Mouse (Mus musculus) embryonic facial prominence, embryonic 13.5 days (tissue): ENCODE measurements at regions not wholly inside any gene's neighbourhood (a gene's known extent, or its start where the extent isn't known, plus 50 kb on each side); places are given as distances from the start of the nearest gene placed in this dataset.

Source experiments
- ATAC-seq: fragments of 200-750 bp; cut with Nextera tagmentation; 2 replicates; pipeline ENCODE4 v1.8.0; 2017; ENCODE audit warnings: low read depth; ENCODE audit not compliant: insufficient number of reproducible peaks, insufficient read depth, low FRiP score, low TSS enrichment
- H3K27ac ChIP-seq: fragments of 300-500 bp; sonication (generic); 2 replicates; pipeline ENCODE4 v1.5.1; 2015; ENCODE audit warnings: moderate library complexity, mild to moderate bottlenecking, inconsistent platforms
- H3K27me3 ChIP-seq: fragments of 300-500 bp; sonication (generic); 2 replicates; pipeline ENCODE4 v1.6.1; 2015; ENCODE audit warnings: mild to moderate bottlenecking, inconsistent platforms
- H3K36me3 ChIP-seq: fragments of 300-500 bp; sonication (generic); 2 replicates; pipeline ENCODE4 v1.6.1; 2015; ENCODE audit warnings: mild to moderate bottlenecking, inconsistent platforms
- H3K4me1 ChIP-seq: fragments of 300-500 bp; sonication (generic); 2 replicates; pipeline ENCODE4 v1.6.1; 2015; ENCODE audit warnings: inconsistent platforms
- H3K4me2 ChIP-seq: fragments of 300-500 bp; sonication (generic); 2 replicates; pipeline ENCODE4 v1.6.1; 2015; ENCODE audit warnings: moderate library complexity, mild to moderate bottlenecking, inconsistent platforms
- H3K4me3 ChIP-seq: fragments of 300-500 bp; sonication (generic); 2 replicates; pipeline ENCODE4 v1.5.1; 2015; ENCODE audit warnings: mild to moderate bottlenecking, inconsistent platforms
- H3K9ac ChIP-seq: fragments of 300-500 bp; sonication (generic); 2 replicates; pipeline ENCODE4 v1.6.1; 2015; ENCODE audit warnings: mild to moderate bottlenecking, inconsistent platforms
- H3K9me3 ChIP-seq: fragments of 300-500 bp; sonication (generic); 2 replicates; pipeline ENCODE4 v1.6.1; 2016; ENCODE audit warnings: inconsistent platforms
- WGBS: fragments of 180-500 bp; shearing (Covaris S2); methylation state at CpG from one replicate; pipeline ENCODE4 v1.1.7; 2015; ENCODE audit warnings: mixed read lengths; 5-methylcytosine and 5-hydroxymethylcytosine counted together

DNA sequence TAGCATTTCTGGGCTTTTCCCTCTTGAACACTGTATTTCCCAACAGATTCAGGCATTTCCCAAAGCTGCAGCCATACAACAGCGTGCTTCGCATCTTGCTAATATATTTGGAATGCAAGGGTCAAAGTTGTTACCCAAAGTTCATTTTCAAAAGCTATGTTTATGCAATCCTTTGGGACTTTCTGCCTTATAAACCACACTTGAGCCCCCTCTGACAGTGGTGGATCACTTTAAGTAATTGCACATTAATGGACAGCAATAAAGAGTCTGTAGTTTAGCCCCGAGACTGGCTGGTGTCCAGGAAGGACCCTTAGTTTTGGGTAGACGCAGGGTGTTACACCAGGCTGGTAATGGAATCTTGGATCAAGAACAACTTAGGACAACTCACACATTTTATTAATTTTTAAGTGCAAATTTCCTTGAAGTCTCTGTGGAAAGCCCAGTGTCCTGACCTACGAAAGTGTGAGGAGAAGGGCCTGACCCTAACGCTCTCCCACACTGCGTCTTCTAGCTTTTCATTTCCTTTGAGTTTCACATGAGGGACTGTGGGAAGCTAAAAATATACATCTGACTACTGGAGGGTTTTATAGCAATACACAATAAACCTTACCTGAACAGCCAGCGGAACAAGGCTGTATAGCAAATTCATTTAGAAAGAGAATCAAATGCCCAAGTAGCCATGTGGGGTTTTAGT, 185.0 kb upstream of the Cnr1 start:
- Histone ChIP-seq H3K4me2 (no peak overlapping the region), H3K36me3 (no peaks in the 10 kb centered on the region), H3K9ac (no peak overlapping the region), H3K27ac (no peak overlapping the region), H3K4me3 (no peak overlapping the region), H3K9me3 (no peaks in the 10 kb centered on the region), H3K27me3 (no peaks in the 10 kb centered on the region), H3K4me1 (no peaks in the 10 kb centered on the region)
- WGBS: 83% methylated on average over 8 of the region's 8 CpGs
- no peak for ATAC-seq

DNA sequence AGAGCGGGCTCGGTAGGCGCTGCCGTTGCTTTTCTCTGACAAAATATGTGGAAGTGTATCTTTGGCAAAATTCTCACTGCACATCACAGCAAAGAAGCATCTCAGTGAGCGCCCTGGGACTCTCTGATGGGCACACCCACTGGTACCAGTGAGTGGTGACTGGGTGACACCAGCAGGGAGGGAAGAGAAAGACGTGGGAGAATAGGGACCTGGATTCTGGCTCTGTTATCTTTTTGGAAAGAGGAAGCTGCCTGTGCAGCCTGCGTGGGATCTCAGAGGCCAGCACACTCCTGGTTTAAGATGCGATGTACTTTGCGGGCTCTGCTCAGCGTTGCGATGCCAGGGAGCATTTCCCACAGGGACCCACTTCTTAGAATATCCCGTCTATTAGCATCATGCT, 183.4 kb upstream of the Cnr1 start:
- Histone ChIP-seq H3K4me3 (no peak overlapping the region), H3K9ac (no peak overlapping the region), H3K27ac (no peak overlapping the region), H3K36me3 (no peaks in the 10 kb centered on the region), H3K4me1 (no peaks in the 10 kb centered on the region), H3K27me3 (no peaks in the 10 kb centered on the region), H3K9me3 (no peaks in the 10 kb centered on the region), H3K4me2 (no peak overlapping the region)
- no peak for ATAC-seq
- WGBS: 82% methylated on average over 12 of the region's 12 CpGs

DNA sequence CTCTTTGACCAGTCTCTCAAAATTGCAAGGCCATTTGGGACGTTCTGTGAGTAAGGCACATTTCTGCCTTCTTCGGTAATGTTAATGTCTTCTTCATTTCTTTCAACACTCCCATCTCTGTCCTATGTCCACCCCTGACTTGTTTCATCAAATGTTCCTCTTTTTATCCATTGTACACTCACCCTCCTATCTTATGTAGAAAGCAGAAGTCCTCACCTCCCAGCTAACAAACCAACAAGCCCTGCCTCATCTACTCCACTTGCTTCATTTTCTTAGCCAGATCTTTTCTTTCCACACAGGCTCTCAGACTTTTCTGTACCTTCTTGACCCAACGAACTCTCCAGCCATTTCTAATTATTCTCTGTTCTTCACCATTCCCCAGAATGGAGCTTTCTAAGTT, 179.2 kb upstream of the Cnr1 start:
- Histone ChIP-seq H3K4me2 (no peak overlapping the region), H3K4me3 (no peak overlapping the region), H3K9ac (no peak overlapping the region), H3K36me3 (no peaks in the 10 kb centered on the region), H3K9me3 (no peaks in the 10 kb centered on the region), H3K27ac (no peak overlapping the region), H3K27me3 (no peaks in the 10 kb centered on the region), H3K4me1 (peaks cover 8% of the 10 kb centered on the region; the same call in 1 of the 2 replicates)
- no peak for ATAC-seq
- WGBS: 81% methylated on average over 3 of the region's 3 CpGs

DNA sequence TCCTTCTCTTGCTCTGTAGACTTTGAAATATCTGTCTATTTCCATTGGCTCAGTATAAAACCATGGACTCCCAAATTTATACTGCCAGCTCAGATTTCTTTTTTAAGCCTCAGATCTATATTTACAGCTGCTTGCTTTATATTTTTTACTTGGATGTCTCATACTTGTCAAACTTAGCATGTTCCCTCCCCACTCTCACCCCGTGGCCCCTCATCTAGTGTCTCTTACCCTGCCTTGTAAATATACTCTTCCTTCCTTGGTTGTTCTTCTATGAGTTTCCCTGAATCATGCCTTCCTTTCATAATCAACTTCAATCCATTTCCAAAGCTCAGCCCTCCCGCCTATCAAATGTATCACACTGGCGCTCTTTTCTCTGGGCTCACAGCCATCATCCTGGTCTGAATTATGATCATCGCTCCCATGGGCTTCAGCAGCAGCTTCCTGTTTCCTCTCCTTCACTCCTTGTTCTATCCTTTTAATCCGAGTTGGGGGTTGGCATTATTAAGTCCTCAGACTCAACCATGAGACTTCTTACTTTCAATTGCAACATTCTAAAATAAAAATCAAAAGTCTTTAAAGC, 177.0 kb upstream of the Cnr1 start:
- Histone ChIP-seq H3K9ac (no peak overlapping the region), H3K36me3 (no peaks in the 10 kb centered on the region), H3K27me3 (no peaks in the 10 kb centered on the region), H3K4me3 (no peak overlapping the region), H3K4me1 (peaks cover 8% of the 10 kb centered on the region; the same call in 1 of the 2 replicates), H3K27ac (no peak overlapping the region), H3K9me3 (no peaks in the 10 kb centered on the region), H3K4me2 (no peak overlapping the region)
- 56% methylated on average over 5 of the region's 5 CpGs for WGBS
- ATAC-seq: no peak

DNA sequence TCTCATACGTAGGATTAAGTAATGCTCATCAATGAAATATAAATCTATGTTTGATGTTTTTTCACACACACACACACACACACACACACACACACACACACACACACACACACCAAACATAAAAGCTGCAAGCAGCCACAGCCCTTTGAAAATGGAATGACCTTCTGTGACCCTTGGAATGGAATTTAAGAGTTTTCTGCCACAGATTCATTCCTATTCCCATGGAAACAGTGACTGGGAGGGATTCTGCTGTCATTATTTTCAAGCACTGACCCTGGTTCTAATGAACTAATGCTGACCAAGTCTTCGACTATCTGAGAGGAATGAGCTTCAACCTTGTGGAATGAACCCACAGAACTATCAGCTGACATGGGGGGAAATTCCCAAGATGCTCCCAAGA, 156.7 kb upstream of the Cnr1 start:
- Histone ChIP-seq H3K27me3 (no peaks in the 10 kb centered on the region), H3K4me2 (no peak overlapping the region), H3K4me1 (no peaks in the 10 kb centered on the region), H3K36me3 (no peaks in the 10 kb centered on the region), H3K27ac (no peak overlapping the region), H3K9ac (no peak overlapping the region), H3K4me3 (no peak overlapping the region), H3K9me3 (no peaks in the 10 kb centered on the region)
- no peak for ATAC-seq
- WGBS: 64% methylated on average over 2 of the region's 2 CpGs

DNA sequence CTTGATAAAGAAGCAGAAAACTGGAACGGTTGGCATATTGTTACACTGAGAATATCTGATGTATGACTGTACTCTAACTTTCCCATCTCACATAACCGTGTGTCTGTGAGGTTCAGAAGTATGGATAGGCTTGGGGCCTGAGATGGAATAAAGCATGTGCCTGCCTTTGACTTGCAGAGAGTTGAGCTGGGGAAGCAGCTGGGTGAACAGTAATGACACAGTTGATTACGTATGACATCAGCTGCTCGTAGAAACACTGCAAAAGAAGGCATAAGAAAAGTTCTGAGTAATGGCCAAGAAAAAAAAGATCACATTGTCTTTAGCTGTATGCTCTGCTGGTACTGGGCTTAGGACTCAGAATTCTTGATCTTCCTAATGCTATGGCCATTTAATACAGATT, 138.4 kb upstream of the Cnr1 start:
- H3K4me2 ChIP-seq: no peak overlapping the region
- H3K4me3 ChIP-seq: no peak overlapping the region
- WGBS: 81% methylated on average over 4 of the region's 4 CpGs
- H3K9ac ChIP-seq: no peak overlapping the region
- no peak for ATAC-seq
- H3K4me1 ChIP-seq: no peaks in the 10 kb centered on the region
- no peaks in the 10 kb centered on the region for H3K36me3 ChIP-seq
- no peaks in the 10 kb centered on the region for H3K9me3 ChIP-seq
- no peak overlapping the region for H3K27ac ChIP-seq
- no peaks in the 10 kb centered on the region for H3K27me3 ChIP-seq

DNA sequence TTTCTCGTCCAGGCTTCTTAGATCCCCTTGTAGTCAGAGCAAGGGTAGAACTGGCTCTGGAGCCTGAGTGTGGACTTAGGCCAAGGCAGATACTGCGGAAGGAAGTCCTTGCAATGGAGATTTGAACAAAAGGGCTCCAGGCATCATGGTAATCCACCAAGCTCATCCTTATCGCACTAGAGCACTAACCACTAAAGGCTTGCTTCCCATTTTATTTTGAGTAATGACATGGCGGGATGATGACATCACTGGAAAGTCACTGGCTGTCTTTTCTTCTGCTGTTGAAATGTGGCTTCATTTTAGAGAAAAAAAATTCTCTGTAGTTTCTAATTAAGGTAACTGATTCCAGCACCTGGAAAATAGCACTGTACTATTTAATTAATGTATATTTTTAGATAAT, 137.4 kb upstream of the Cnr1 start:
- WGBS: 86% methylated on average over 4 of the region's 4 CpGs
- H3K9ac ChIP-seq: no peak overlapping the region
- H3K9me3 ChIP-seq: no peaks in the 10 kb centered on the region
- ATAC-seq: no peak
- no peak overlapping the region for H3K4me3 ChIP-seq
- no peaks in the 10 kb centered on the region for H3K36me3 ChIP-seq
- no peaks in the 10 kb centered on the region for H3K4me1 ChIP-seq
- H3K27ac ChIP-seq: no peak overlapping the region
- H3K4me2 ChIP-seq: no peak overlapping the region
- H3K27me3 ChIP-seq: no peaks in the 10 kb centered on the region

DNA sequence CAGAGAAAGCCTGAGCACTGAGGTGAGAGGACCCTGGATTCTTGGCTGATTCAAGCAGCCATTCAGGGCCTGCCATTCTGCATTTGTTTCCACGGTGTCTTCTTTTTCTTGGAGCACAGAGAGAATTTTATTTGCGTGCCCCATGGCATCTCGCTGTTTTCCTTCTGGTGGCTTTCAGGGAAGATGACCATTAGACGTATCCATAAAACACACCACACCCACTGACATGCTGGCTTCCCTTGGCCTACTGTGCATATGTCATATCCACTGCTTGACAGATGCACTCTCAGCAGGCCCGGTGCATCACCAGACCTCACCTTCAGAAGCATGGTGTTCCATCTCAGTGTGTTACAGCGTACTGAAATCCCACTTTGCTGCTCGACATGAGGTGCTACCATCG, 131.0 kb upstream of the Cnr1 start:
- 89% methylated on average over 8 of the region's 8 CpGs for WGBS
- no peak overlapping the region for H3K4me2 ChIP-seq
- no peaks in the 10 kb centered on the region for H3K4me1 ChIP-seq
- H3K4me3 ChIP-seq: no peak overlapping the region
- H3K9me3 ChIP-seq: no peaks in the 10 kb centered on the region
- H3K9ac ChIP-seq: no peak overlapping the region
- no peak for ATAC-seq
- no peak overlapping the region for H3K27ac ChIP-seq
- H3K27me3 ChIP-seq: no peaks in the 10 kb centered on the region
- no peaks in the 10 kb centered on the region for H3K36me3 ChIP-seq

DNA sequence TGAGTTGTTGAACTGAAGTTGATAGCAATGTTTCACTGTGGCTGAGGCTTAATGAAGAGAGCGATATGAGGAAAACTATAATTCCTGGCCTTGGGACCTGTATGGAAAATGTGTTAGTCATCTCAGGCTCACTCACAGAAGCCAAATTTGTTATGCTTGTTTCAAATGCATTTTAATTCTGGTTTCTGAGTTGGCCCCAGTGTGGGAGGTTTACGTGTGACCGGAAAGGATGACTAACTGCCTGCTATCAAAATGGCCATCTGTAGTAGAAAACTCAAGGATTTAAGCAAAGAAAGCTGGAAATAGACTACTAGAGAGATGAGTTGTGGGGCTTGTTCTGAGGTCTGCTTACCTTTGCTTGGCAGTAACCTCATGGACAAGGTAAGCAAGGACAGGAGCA, 128.9 kb upstream of the Cnr1 start:
- Histone ChIP-seq H3K4me3 (no peak overlapping the region), H3K27ac (no peak overlapping the region), H3K9me3 (no peaks in the 10 kb centered on the region), H3K9ac (no peak overlapping the region), H3K36me3 (no peaks in the 10 kb centered on the region), H3K27me3 (no peaks in the 10 kb centered on the region), H3K4me1 (no peaks in the 10 kb centered on the region), H3K4me2 (no peak overlapping the region)
- WGBS: 93% methylated on average over 3 of the region's 3 CpGs
- no peak for ATAC-seq

DNA sequence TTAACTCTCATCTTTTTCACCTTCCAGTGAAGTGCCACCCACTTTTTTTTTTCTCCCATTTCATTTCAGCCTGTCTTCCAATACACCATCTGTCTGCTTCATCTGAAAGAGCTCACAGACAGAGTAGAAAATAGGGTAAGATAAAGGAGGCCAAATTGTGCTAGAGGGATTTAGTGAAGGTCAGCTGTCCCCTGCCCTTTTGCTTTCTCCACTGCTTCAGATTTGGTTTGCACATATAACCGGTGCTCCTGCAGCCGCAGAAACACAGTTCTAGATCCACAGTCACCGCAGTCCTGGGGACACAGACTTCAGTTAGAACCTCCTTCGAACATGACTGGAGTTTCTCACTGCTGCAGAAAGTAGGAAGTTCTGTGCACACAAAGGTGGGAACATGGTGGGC, 126.4 kb upstream of the Cnr1 start:
- 88% methylated on average over 4 of the region's 4 CpGs for WGBS
- no peaks in the 10 kb centered on the region for H3K36me3 ChIP-seq
- no peaks in the 10 kb centered on the region for H3K9me3 ChIP-seq
- H3K4me1 ChIP-seq: no peaks in the 10 kb centered on the region
- no peak overlapping the region for H3K4me3 ChIP-seq
- no peak overlapping the region for H3K27ac ChIP-seq
- H3K9ac ChIP-seq: no peak overlapping the region
- no peaks in the 10 kb centered on the region for H3K27me3 ChIP-seq
- no peak for ATAC-seq
- H3K4me2 ChIP-seq: no peak overlapping the region

DNA sequence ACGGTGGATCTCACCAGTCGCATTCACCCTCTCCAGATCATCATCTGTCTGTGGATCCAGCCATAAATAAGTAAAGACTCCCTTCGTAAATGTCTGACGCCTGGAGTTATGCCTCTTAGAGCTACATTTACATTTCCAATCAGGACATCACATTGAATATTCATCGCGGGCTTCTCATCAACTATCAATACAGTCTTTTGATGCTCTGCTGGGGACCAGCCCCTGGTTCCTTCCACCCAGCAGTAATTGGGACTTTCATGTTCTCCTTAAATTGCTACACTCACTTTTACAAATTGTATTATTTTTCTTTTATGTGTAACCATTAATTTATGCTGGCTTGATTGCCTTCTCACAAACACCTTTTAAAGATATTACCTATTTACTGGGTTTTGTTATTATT, 125.7 kb upstream of the Cnr1 start:
- Histone ChIP-seq H3K27me3 (no peaks in the 10 kb centered on the region), H3K4me2 (no peak overlapping the region), H3K4me3 (no peak overlapping the region), H3K9ac (no peak overlapping the region), H3K36me3 (no peaks in the 10 kb centered on the region), H3K9me3 (no peaks in the 10 kb centered on the region), H3K27ac (no peak overlapping the region), H3K4me1 (no peaks in the 10 kb centered on the region)
- ATAC-seq: no peak
- WGBS: 87% methylated on average over 6 of the region's 6 CpGs

DNA sequence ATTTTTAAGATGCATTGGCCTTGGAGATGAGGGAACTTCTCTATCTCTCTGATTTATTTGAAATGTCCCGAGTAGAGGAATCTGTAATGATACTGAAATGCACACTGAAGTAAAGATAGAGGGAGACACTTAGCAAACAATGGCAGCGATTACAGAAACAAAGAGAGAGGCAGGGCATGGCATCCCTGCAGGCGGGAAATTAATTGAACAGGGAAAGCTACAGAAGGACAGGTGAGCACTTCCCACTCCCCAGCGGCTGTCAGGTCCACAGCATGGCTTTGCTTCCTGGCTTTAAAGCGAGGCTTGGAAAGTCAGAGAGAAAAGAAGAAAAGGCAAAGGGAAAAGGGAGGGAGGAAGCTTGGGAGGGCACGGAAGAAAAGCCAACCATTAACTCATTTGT, 125.3 kb upstream of the Cnr1 start:
- Histone ChIP-seq H3K27me3 (no peaks in the 10 kb centered on the region), H3K36me3 (no peaks in the 10 kb centered on the region), H3K27ac (no peak overlapping the region), H3K4me1 (no peaks in the 10 kb centered on the region), H3K9me3 (no peaks in the 10 kb centered on the region), H3K4me2 (no peak overlapping the region), H3K4me3 (no peak overlapping the region), H3K9ac (no peak overlapping the region)
- 43% methylated on average over 6 of the region's 6 CpGs for WGBS
- no peak for ATAC-seq
